Comparison of ENCODE assay signal across 15 mouse cellular contexts in the genomic region with DNA sequence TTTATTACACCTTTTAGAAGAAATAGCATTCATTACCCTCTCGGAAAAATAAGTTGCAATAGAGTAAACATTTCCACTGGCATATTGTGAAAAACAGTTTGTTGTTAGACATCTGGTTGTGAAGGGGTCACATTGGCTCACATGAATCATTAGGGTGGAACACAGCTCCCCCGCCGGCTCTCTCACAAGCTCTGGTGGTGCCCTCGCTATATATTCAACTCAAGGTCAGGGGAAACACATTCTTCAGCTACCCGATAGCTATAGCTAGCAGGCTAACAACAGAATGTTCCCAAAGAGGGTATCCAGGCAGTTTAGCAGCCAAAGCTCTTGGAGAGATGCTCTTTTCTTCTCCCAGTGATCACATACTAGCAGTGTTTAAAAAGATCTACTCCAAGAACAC.
DNase-seq lines count a peak whose midpoint lies in the region; ATAC-seq and TF ChIP-seq lines count a peak whose summit lies in the region.
"Had no signal": no experiment of that assay in that cellular context is flagged by ENCODE, and none has a peak within 500 bp of the region (broad histone marks: within the 10 kb centered on the region; RNA-seq: fewer than 3 reads in every experiment).

No protein-coding gene starts in this region.

- H3K4me2 ChIP-seq in heart, embryonic 16.5 days (ENCODE audit: low read depth, low read length) = no peak overlapping the region
- no peak overlapping the region for H3K4me2 ChIP-seq in neural tube, embryonic 15.5 days
- H3K4me2 ChIP-seq: limb, embryonic 15.5 days; midbrain, embryonic 12.5 days had no signal

- 44% methylated on average over 5 of the region's 5 CpGs for WGBS in heart, embryonic 16.5 days
- WGBS in neural tube, embryonic 15.5 days = 11% methylated on average over 5 of the region's 5 CpGs

- no peak overlapping the region for H3K9ac ChIP-seq in heart, embryonic 16.5 days (ENCODE audit: low read length)
- no peak overlapping the region for H3K9ac ChIP-seq in neural tube, embryonic 15.5 days (replicated peaks)
- H3K9ac ChIP-seq: limb, embryonic 15.5 days; midbrain, embryonic 12.5 days had no signal

- TF ChIP-seq CTCF in layer of hippocampus, adult 2 months (conservative IDR thresholded peaks at IDR 0.05) = no peak

- H3K4me1 ChIP-seq in heart, embryonic 16.5 days (ENCODE audit: control insufficient read depth, insufficient read depth, low read length) = peaks cover 8% of the 10 kb centered on the region
- peaks cover 27% of the 10 kb centered on the region for H3K4me1 ChIP-seq in neural tube, embryonic 15.5 days
- H3K4me1 ChIP-seq: midbrain, embryonic 12.5 days had no signal

- 0 out of 2 replicates have a peak, but pooled peaks cover 2% of the 10 kb centered on the region for H3K9me3 ChIP-seq in heart, embryonic 16.5 days (replicated peaks; ENCODE audit: control insufficient read depth, low read length)
- no peaks in the 10 kb centered on the region for H3K9me3 ChIP-seq in neural tube, embryonic 15.5 days (replicated peaks)
- H3K9me3 ChIP-seq: limb, embryonic 15.5 days; midbrain, embryonic 12.5 days had no signal

- H3K27me3 ChIP-seq in heart, embryonic 16.5 days (ENCODE audit: control insufficient read depth, insufficient read depth, low read length) = no peaks in the 10 kb centered on the region
- no peaks in the 10 kb centered on the region for H3K27me3 ChIP-seq in neural tube, embryonic 15.5 days (replicated peaks)
- H3K27me3 ChIP-seq: limb, embryonic 15.5 days; midbrain, embryonic 12.5 days had no signal

- peak overlapping the region; percentile 42; the same call in 1 of the 2 replicates for H3K27ac ChIP-seq in heart, embryonic 16.5 days (ENCODE audit: low read length)
- peak overlapping the region; percentile 28; the same call in 1 of the 2 replicates for H3K27ac ChIP-seq in layer of hippocampus, adult 2 months
- H3K27ac ChIP-seq in neural tube, embryonic 15.5 days (replicated peaks) = peak overlapping the region; percentile 56
- H3K27ac ChIP-seq: limb, embryonic 15.5 days; midbrain, embryonic 12.5 days; stomach, postnatal 0 days had no signal

- no peak overlapping the region for H3K4me3 ChIP-seq in heart, embryonic 16.5 days (ENCODE audit: low read length)
- H3K4me3 ChIP-seq in layer of hippocampus, adult 2 months = no peak overlapping the region
- no peak overlapping the region for H3K4me3 ChIP-seq in neural tube, embryonic 15.5 days (replicated peaks)
- H3K4me3 ChIP-seq: limb, embryonic 15.5 days; midbrain, embryonic 12.5 days had no signal

- peak; percentile 45; the same call in 1 of the 2 replicates for ATAC-seq in heart, embryonic 16.5 days (replicated peaks; ENCODE audit: extremely low read depth, insufficient read depth, low FRiP score)
- no peak; the same call in 1 of the 2 replicates for ATAC-seq in neural tube, embryonic 15.5 days (ENCODE audit: low FRiP score)
- ATAC-seq: intestine, postnatal 0 days had no signal

- no peak for DNase-seq in heart, postnatal 4 days
- DNase-seq in layer of hippocampus, adult 2 months (ENCODE audit: low spot score in 2 of 2) = no peak
- DNase-seq in layer of hippocampus, postnatal 14 days (ENCODE audit: low spot score in 2 of 2) = no peak
- DNase-seq in R1 (ENCODE audit: low read depth, low spot score) = peak; percentile 7
- DNase-seq in urinary bladder, adult 18-20 months (ENCODE audit: low spot score in 2 of 2) = no peak
- DNase-seq: cerebellum, adult 8-10 months; gastrocnemius, postnatal 10 days; lung, postnatal 4 days; thymus, postnatal 4 days had no signal

- H3K36me3 ChIP-seq in heart, embryonic 16.5 days (ENCODE audit: control insufficient read depth, insufficient read depth) = no peaks in the 10 kb centered on the region
- H3K36me3 ChIP-seq in neural tube, embryonic 15.5 days = peaks cover 4% of the 10 kb centered on the region; the same call in 1 of the 2 replicates
- H3K36me3 ChIP-seq: limb, embryonic 15.5 days; midbrain, embryonic 12.5 days had no signal
